Mouse (Mus musculus) heart, embryonic 13.5 days (tissue): ENCODE measurements around the gene Spata21. TPM values are rescaled to one million over a fixed set of nuclear protein-coding genes. Genes with fewer than 3 reads are reported as not detected.
A peak's percentile ranks its signal among the peaks of the same experiment; 100 is the strongest.

Source experiments
- ATAC-seq: fragments of 200-750 bp; cut with Nextera tagmentation; 2 replicates; pipeline ENCODE4 v1.8.0; 2017; ENCODE audit warnings: moderate TSS enrichment; ENCODE audit not compliant: insufficient number of reproducible peaks, low FRiP score, low TSS enrichment; ENCODE audit errors: extremely low read depth
- H3K27ac ChIP-seq: fragments of 300-500 bp; sonication (generic); replicated peaks from 2 replicates; pipeline ENCODE4 v1.5.1; 2015; ENCODE audit warnings: moderate library complexity, mild to moderate bottlenecking, inconsistent platforms
- H3K27me3 ChIP-seq: fragments of 300-500 bp; sonication (generic); replicated peaks from 2 replicates; pipeline ENCODE4 v1.6.1; 2015; ENCODE audit warnings: mild to moderate bottlenecking, inconsistent platforms
- H3K36me3 ChIP-seq: fragments of 300-500 bp; sonication (generic); 2 replicates; pipeline ENCODE4 v1.6.1; 2015; ENCODE audit warnings: mild to moderate bottlenecking, inconsistent platforms
- H3K4me1 ChIP-seq: fragments of 300-500 bp; sonication (generic); 2 replicates; pipeline ENCODE4 v1.6.1; 2015; ENCODE audit warnings: inconsistent platforms
- H3K4me2 ChIP-seq: fragments of 300-500 bp; sonication (generic); 2 replicates; pipeline ENCODE4 v1.6.1; 2015; ENCODE audit warnings: inconsistent platforms, mild to moderate bottlenecking, moderate library complexity
- H3K4me3 ChIP-seq: fragments of 300-500 bp; sonication (generic); 2 replicates; pipeline ENCODE4 v1.5.1; 2015; ENCODE audit warnings: moderate library complexity, mild to moderate bottlenecking, inconsistent platforms
- H3K9ac ChIP-seq: fragments of 300-500 bp; sonication (generic); 2 replicates; pipeline ENCODE4 v1.6.1; 2015; ENCODE audit warnings: inconsistent platforms, mild to moderate bottlenecking, moderate library complexity
- H3K9me3 ChIP-seq: fragments of 300-500 bp; sonication (generic); 2 replicates; pipeline ENCODE4 v1.6.1; 2016; ENCODE audit warnings: inconsistent platforms
- WGBS: fragments of 180-500 bp; shearing (Covaris S2); methylation state at CpG from one replicate; pipeline ENCODE4 v1.1.7; 2015; ENCODE audit warnings: mixed read lengths; 5-methylcytosine and 5-hydroxymethylcytosine counted together
- polyA plus RNA-seq: library from polyadenylated mRNA; unstranded; fragments of >200 nt; fragmentation: Nextera tagmentation; extraction: Ambion mirVana; gene quantifications from 2 replicates; pipeline ENCODE4 v1.2.1, GENCODE M21; 2015

Gene Spata21
- polyA plus RNA-seq, 1 experiment from 2014 or later = not detected

GRCm38 (mm10) chr4:141060426-141061301, 27.5 kb upstream of the Spata21 start, which contains the start of gene Crocc:
Gene Crocc (minus strand): TSS chr4:141060550.
- Histone ChIP-seq H3K9ac (peak within 1 kb of the TSS; percentile 92), H3K4me3 (peak within 1 kb of the TSS; percentile 77), H3K9me3 (no peaks in the 10 kb centered on the region), H3K27ac (peak within 1 kb of the TSS; percentile 91), H3K36me3 (peaks cover 25% of the 10 kb centered on the region), H3K4me2 (peak within 1 kb of the TSS; percentile 85), H3K4me1 (peaks cover 24% of the 10 kb centered on the region), H3K27me3 (no peaks in the 10 kb centered on the region)
- under 1% methylated on average over 77 of the region's 77 CpGs for WGBS
- ATAC-seq = peak; percentile 94

- peaks cover 40% of the 10 kb centered on the region for H3K36me3 ChIP-seq
- no peak overlapping the region for H3K9ac ChIP-seq
- H3K9me3 ChIP-seq = no peaks in the 10 kb centered on the region
- H3K27me3 ChIP-seq = no peaks in the 10 kb centered on the region
- no peak overlapping the region for H3K27ac ChIP-seq
- H3K4me3 ChIP-seq = no peak overlapping the region
- 75% methylated on average over 4 of the region's 4 CpGs for WGBS
- no peak for ATAC-seq
- peaks cover 49% of the 10 kb centered on the region for H3K4me1 ChIP-seq
- H3K4me2 ChIP-seq = no peak overlapping the region
These were observed 24.0 kb upstream of the Spata21 start for GRCm38 (mm10) chr4:141064104-141064659.

- H3K9ac ChIP-seq = no peak overlapping the region
- 6% methylated on average over 8 of the region's 8 CpGs for WGBS
- peaks cover 49% of the 10 kb centered on the region for H3K36me3 ChIP-seq
- H3K4me3 ChIP-seq = no peak overlapping the region
- H3K4me2 ChIP-seq = no peak overlapping the region
- peaks cover 49% of the 10 kb centered on the region for H3K4me1 ChIP-seq
- H3K27ac ChIP-seq = no peak overlapping the region
- ATAC-seq = no peak
- H3K27me3 ChIP-seq = no peaks in the 10 kb centered on the region
- no peaks in the 10 kb centered on the region for H3K9me3 ChIP-seq
These were observed 23.0 kb upstream of the Spata21 start for GRCm38 (mm10) chr4:141065123-141065522.

GRCm38 (mm10) chr4:141066709-141067515, 21.2 kb upstream of the Spata21 start:
- no peaks in the 10 kb centered on the region for H3K27me3 ChIP-seq
- peaks cover 67% of the 10 kb centered on the region for H3K36me3 ChIP-seq
- no peak overlapping the region for H3K4me2 ChIP-seq
- ATAC-seq = no peak
- H3K9me3 ChIP-seq = no peaks in the 10 kb centered on the region
- H3K9ac ChIP-seq = peak overlapping the region; percentile 52; the same call in 1 of the 2 replicates
- peaks cover 41% of the 10 kb centered on the region for H3K4me1 ChIP-seq
- H3K4me3 ChIP-seq = no peak overlapping the region
- 73% methylated on average over 12 of the region's 12 CpGs for WGBS
- H3K27ac ChIP-seq = peak overlapping the region; percentile 65

GRCm38 (mm10) chr4:141067516-141068046, 20.6 kb upstream of the Spata21 start:
- peak overlapping the region; percentile 65 for H3K27ac ChIP-seq
- H3K4me1 ChIP-seq = peaks cover 42% of the 10 kb centered on the region
- no peak for ATAC-seq
- H3K27me3 ChIP-seq = no peaks in the 10 kb centered on the region
- no peak overlapping the region for H3K4me3 ChIP-seq
- H3K9me3 ChIP-seq = no peaks in the 10 kb centered on the region
- 69% methylated on average over 9 of the region's 9 CpGs for WGBS
- peak overlapping the region; percentile 52 for H3K9ac ChIP-seq
- H3K36me3 ChIP-seq = peaks cover 74% of the 10 kb centered on the region
- H3K4me2 ChIP-seq = no peak overlapping the region

GRCm38 (mm10) chr4:141068655-141069054, 19.5 kb upstream of the Spata21 start:
- H3K36me3 ChIP-seq = peaks cover 83% of the 10 kb centered on the region
- no peaks in the 10 kb centered on the region for H3K9me3 ChIP-seq
- no peaks in the 10 kb centered on the region for H3K27me3 ChIP-seq
- 40% methylated on average over 8 of the region's 8 CpGs for WGBS
- H3K27ac ChIP-seq = peak overlapping the region; percentile 24; the same call in 1 of the 2 replicates
- no peak for ATAC-seq
- H3K4me2 ChIP-seq = no peak overlapping the region
- peak overlapping the region; percentile 40; the same call in 1 of the 2 replicates for H3K9ac ChIP-seq
- H3K4me3 ChIP-seq = no peak overlapping the region
- peaks cover 53% of the 10 kb centered on the region for H3K4me1 ChIP-seq

GRCm38 (mm10) chr4:141069731-141070130, 18.4 kb upstream of the Spata21 start:
- Histone ChIP-seq H3K9me3 (no peaks in the 10 kb centered on the region), H3K4me2 (no peak overlapping the region), H3K27me3 (no peaks in the 10 kb centered on the region), H3K36me3 (peaks cover 90% of the 10 kb centered on the region), H3K9ac (no peak overlapping the region), H3K4me3 (no peak overlapping the region), H3K4me1 (peaks cover 63% of the 10 kb centered on the region), H3K27ac (0 out of 2 replicates have a peak overlapping the region, but pooled peaks have one; percentile 6)
- WGBS = 58% methylated on average over 4 of the region's 4 CpGs
- ATAC-seq = no peak

GRCm38 (mm10) chr4:141072502-141072901, 15.6 kb upstream of the Spata21 start:
- WGBS = 88% methylated on average over 11 of the region's 11 CpGs
- no peaks in the 10 kb centered on the region for H3K9me3 ChIP-seq
- no peak overlapping the region for H3K4me3 ChIP-seq
- no peak overlapping the region for H3K27ac ChIP-seq
- no peak overlapping the region for H3K9ac ChIP-seq
- H3K4me1 ChIP-seq = peaks cover 73% of the 10 kb centered on the region
- no peaks in the 10 kb centered on the region for H3K27me3 ChIP-seq
- H3K36me3 ChIP-seq = peaks cover 80% of the 10 kb centered on the region
- ATAC-seq = no peak
- no peak overlapping the region for H3K4me2 ChIP-seq

GRCm38 (mm10) chr4:141073661-141074060, 14.5 kb upstream of the Spata21 start:
- Histone ChIP-seq H3K4me3 (peak overlapping the region; percentile 6; the same call in 1 of the 2 replicates), H3K9me3 (no peaks in the 10 kb centered on the region), H3K27me3 (no peaks in the 10 kb centered on the region), H3K4me1 (peaks cover 63% of the 10 kb centered on the region), H3K27ac (peak overlapping the region; percentile 91), H3K9ac (peak overlapping the region; percentile 64), H3K36me3 (peaks cover 68% of the 10 kb centered on the region), H3K4me2 (peak overlapping the region; percentile 33)
- 47% methylated on average over 9 of the region's 9 CpGs for WGBS
- ATAC-seq = no peak

GRCm38 (mm10) chr4:141074109-141074508, 14.0 kb upstream of the Spata21 start:
- WGBS = 67% methylated on average over 4 of the region's 4 CpGs
- H3K4me1 ChIP-seq = peaks cover 58% of the 10 kb centered on the region
- H3K4me3 ChIP-seq = no peak overlapping the region
- H3K4me2 ChIP-seq = peak overlapping the region; percentile 33
- peak overlapping the region; percentile 91 for H3K27ac ChIP-seq
- H3K27me3 ChIP-seq = no peaks in the 10 kb centered on the region
- no peak for ATAC-seq
- H3K9ac ChIP-seq = peak overlapping the region; percentile 64
- no peaks in the 10 kb centered on the region for H3K9me3 ChIP-seq
- peaks cover 64% of the 10 kb centered on the region for H3K36me3 ChIP-seq
